Mouse (Mus musculus) cortical plate, adult 2 months (tissue): Measurements from ENCODE around the gene Man1b1.

Source experiments
- CTCF ChIP-seq: fragments of 200-500 bp; IDR thresholded peaks from 2 replicates; pipeline ENCODE4 v1.5.1; 2011; ENCODE audit warnings: mild to moderate bottlenecking, control low read depth, low read length; ENCODE audit not compliant: insufficient read depth; ENCODE audit errors: extremely low read depth
- POLR2A ChIP-seq: fragments of 200-500 bp; IDR thresholded peaks from 2 replicates; pipeline ENCODE4 v1.6.1; 2011; ENCODE audit warnings: mild to moderate bottlenecking, low read length, control low read depth; ENCODE audit not compliant: insufficient read depth; ENCODE audit errors: extremely low read depth

DNA sequence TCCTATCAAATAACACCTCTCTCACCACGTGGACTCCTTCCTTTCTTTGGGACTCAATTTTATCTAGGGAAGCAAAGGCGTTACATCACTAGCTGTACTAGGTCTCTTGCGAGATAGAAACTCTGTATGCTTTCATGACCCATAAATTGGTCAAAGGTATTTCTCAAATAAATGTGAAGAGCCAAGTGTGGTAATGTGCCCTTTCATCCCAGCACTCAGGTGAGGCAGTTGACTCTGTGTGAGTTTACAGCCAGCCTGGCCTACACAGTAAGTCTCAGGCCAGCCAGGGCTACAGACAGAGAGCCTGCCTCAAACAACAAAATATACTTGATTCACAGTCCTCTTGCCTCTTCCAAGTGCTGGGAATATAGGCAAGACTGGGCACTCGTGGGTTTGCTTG, 27.7 kb downstream of the Man1b1 start:
- TF ChIP-seq CTCF (no peak), POLR2A (no peak)
